Mouse (Mus musculus) heart, adult 18-20 months (tissue): ENCODE results near the gene Gpr183. TPM values are rescaled to one million over a fixed set of nuclear protein-coding genes. Genes with fewer than 3 reads are reported as not detected.

ENCODE experiments used
- DNase-seq, 2 experiments: peaks; one replicate each; pipeline ENCODE4 v3.0.0; 2021 to 2022; ENCODE audit warnings: mixed read lengths in 1 of 2
- total RNA-seq, 2 experiments: library from RNA; stranded (reverse); gene quantifications; 2 replicates each; pipeline ENCODE4 v1.2.3; 2021

Gene Gpr183
- total RNA-seq, 2 experiments from 2014 or later, result 0.62 to 1.8 TPM

DNA sequence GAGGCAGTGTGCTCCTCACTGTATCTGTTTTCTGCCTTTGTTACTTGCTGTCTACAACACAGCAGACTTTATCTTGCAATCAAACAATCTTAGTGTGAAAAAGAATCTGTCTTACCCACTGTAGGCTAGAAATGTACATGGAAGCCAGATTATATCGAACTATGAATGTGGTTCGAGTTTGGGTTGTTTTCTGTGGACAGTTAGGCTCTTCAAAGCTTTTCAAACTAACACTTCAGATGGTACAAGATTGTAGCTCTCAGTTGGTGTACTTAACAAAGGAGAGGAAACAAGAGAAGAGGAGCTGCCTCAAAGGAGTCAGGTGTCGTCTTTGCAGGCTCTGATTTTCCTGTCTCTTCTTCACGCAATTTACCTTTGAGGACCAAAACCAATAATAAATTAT lies 22.7 kb upstream of the Gpr183 start:
- no peak for DNase-seq

DNA sequence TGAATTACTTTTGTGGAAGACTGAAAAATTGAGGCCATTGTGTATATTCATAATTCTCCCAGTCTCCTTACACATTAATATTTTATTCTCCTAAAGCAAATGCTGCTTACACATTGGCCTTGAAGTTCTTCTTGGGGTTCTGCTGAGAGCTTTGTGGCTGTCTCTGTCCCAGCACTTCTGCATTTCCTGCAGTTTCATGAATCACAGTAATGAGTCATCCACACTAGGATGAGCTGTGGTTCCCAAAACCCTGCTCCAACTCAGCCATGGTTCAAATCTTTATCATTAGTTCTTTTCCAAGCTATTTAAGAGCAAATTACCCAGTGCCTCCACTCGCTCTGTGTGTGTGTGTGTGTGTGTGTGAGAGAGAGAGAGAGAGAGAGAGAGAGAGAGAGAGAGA lies 22.3 kb upstream of the Gpr183 start:
- no peak for DNase-seq

DNA sequence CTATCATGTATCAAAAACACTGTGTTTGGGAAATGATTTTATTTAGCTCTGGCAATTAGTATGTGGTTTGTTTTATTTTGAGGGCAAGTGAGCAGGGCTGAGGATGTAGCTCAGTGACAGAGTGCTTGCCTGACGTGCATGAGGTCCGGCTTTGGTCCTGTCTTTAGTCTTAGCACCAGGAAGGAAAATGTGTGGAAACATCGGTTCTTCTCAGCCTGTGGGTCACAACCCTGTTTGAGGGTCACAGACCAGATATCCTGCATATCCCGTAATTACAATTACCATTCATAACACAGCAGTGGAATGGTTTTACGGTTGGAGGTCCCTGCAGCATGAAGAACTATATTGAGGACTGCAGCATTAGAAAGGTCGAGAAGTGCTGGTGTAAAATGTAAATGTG lies 21.0 kb upstream of the Gpr183 start:
- DNase-seq, result no peak

- DNase-seq, result no peak
These were observed 20.5 kb upstream of the Gpr183 start for GRCm38 (mm10) chr14:121985477-121985876.

- no peak for DNase-seq
These were observed 18.3 kb upstream of the Gpr183 start for GRCm38 (mm10) chr14:121983009-121983933.

- DNase-seq, result no peak
These were observed 16.5 kb upstream of the Gpr183 start for GRCm38 (mm10) chr14:121981531-121981930.

- no peak for DNase-seq
These were observed 8.1 kb upstream of the Gpr183 start for GRCm38 (mm10) chr14:121973114-121973513.

DNA sequence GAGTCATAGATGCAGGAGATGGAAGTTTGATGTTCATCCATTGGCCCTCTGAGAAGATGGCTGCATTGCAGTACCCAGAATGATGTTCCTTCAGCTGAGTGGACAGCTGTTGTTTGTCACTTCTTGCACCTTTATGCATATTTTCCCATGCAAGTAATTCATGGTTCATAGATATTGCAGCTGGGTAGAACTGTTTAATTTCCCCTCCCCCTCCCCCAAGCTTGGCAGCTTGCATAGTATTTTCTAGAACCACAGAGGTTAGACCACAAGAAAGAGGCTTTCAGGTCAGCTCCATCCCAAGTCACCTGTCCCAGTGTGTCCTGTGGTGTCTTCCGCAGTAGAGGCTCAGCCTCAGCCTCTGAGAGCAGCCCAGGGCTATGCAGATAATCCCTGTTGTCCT lies 5.4 kb upstream of the Gpr183 start:
- no peak for DNase-seq

DNA sequence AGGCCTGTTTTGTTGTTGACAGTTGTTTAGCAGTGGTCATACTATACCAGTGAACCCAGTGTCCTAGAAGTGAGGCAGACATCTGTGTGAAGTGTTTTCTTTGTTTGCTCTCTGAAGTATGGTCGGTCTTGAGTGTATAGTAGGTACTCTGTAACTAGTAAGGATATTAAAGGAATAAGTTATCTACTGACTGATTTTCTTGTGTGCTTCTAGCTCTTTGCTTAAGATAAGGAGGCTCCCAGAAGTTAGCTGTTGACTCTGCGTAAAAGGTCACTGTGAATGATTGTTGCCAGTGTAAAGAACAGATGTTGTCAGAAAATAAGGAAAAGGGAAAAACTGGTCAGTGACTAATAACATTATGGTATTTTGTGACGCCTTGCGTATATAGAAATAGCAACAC lies 2.1 kb upstream of the Gpr183 start:
- no peak for DNase-seq

DNA sequence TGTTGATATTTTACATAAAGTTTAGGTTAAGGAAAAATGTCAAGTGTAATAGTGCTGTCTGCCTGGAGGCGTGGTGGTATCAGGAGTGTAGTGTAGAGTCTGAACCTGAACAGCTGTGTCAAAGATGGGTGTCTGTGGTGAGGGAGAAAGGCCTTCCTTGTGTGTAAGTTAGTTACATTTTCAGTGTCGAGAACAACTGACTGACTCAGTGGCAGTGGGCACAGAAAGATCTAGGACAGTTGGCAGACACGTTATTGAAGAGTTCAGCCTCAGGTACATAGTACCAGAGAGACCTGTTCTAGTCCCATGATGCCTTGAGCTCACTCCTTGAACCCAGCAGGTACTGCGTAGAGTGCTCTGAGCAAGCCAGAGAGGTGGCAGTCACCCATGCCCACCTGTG lies 466 bp upstream of the Gpr183 start:
- no peak for DNase-seq

- DNase-seq, result no peak
These were observed 1.1 kb downstream of the Gpr183 start for GRCm38 (mm10) chr14:121963942-121964335.

GRCm38 (mm10) chr14:121963251-121963941 lies 1.6 kb downstream of the Gpr183 start:
- peak; percentile 38 to 39 for DNase-seq

GRCm38 (mm10) chr14:121962128-121962890 lies 2.7 kb downstream of the Gpr183 start:
- no peak for DNase-seq

DNA sequence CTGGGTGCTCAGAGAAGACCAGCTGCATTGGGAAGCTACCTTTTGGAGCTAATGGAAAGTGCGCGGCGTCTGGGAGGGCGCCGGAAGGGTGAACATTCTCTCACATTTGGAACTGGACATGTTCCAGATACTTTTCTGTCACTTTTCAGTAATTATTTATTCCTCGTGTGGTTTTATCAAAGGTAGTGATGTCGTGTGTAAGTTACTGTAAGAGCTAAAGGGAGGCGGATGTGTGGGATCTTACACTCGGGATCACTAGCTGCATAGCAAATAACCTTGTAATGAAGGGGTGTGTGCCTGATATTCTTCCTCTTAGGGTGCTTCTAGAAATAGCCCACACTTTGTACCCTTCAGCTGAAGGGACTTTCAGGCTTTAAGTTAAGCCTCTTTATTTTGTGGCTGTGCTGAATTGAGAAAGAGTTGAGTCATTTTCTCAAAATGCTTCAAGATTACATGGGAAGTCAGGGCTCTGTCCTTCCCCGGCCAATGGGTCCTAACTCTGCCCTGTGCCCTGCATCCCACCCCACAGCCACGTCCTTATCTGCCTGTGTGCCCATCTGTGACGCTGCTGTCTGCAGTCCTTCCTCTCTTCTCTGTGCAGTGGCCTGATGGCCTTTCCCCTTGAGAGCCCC lies 3.4 kb downstream of the Gpr183 start:
- no peak for DNase-seq

- peak in 1 of 2 experiments; percentile 13 for DNase-seq
These were observed 4.0 kb downstream of the Gpr183 start for GRCm38 (mm10) chr14:121960997-121961396.

- DNase-seq, result peak in 1 of 2 experiments; percentile 9
These were observed 4.5 kb downstream of the Gpr183 start for GRCm38 (mm10) chr14:121960531-121960930.

- no peak for DNase-seq
These were observed 5.0 kb downstream of the Gpr183 start for GRCm38 (mm10) chr14:121960031-121960430.

DNA sequence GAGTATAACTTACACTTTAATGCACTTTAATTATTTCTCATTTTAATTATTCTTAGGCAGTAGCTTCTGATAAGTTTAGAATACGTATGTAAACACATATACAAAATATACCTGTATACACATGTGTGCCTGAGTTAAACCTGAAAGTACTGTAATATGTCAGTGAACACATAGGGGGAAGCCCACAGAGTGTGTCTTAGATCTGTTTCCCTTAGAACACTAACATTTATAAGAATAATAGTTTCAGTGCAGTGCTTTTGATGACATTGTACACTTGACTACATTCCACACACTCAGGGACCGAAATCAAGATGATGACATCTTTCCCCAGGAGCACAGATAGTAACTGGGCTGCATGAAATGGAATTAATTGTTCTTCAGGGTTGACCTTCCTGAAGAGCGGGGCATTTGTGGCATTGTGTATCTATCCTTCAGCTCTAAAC lies 5.4 kb downstream of the Gpr183 start:
- no peak for DNase-seq

DNA sequence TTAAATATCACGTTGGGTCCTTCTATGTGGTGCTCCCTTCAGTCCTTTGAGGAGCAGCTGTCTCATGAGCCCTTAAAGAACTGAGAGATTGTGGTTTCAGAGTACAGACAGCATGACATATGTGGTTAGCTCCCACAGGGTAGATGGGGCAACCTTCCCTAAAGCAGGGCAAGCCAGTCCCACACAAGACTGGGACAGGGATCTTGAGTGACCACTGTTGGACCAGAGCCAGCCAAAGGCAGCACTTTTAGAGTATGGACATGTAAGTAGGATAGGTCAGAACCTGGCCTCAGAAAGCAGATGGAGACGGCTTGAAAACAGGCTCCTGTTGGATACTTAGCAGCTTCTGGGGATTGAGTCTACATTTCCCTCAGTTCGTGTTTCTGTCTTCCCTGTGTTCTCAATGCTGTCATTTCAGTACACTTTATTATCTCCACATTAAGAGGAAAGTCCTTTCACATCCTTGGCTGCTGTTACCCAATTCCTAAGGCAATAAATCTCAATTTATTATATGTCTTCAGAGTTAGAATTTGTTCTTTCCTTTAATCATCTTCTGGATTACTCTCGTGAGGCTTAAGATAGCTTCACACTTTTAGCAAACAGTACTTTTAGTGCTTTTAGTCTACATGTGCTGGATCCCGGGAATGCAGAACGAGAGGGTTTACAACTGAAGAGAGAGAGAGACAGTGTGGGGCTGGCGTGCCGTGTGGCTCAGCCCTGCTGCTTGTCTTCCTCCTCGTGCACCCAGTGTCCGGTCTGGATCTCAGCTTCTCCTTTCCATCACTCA lies 6.1 kb downstream of the Gpr183 start:
- peak in 1 of 2 experiments; percentile 19 for DNase-seq

- peak in 1 of 2 experiments; percentile 2 for DNase-seq
These were observed 6.8 kb downstream of the Gpr183 start for GRCm38 (mm10) chr14:121958041-121958750.
